Mouse (Mus musculus): ENCODE results near the gene Dzip3. TPM values are rescaled to one million over a fixed set of nuclear protein-coding genes. Genes with fewer than 3 reads are reported as not detected.

Dzip3 gene
- polyA plus RNA-seq, 1 experiment from 2014 or later, result 17.8 TPM

Other genes starting within 250 kb of the Dzip3 start
- gene Trat1, start 222.1 kb downstream of the Dzip3 start, polyA plus RNA-seq (2015; fragmentation: Nextera tagmentation; extraction: Ambion mirVana), result not detected in 2 replicates
- not detected in 2 replicates for gene Retnlb, start 177.3 kb downstream of the Dzip3 start, polyA plus RNA-seq (2015; fragmentation: Nextera tagmentation; extraction: Ambion mirVana)
- gene Retnla, start 151.6 kb downstream of the Dzip3 start, polyA plus RNA-seq (2015; fragmentation: Nextera tagmentation; extraction: Ambion mirVana), result not detected in 2 replicates
- not detected in 2 replicates for gene Retnlg, start 121.5 kb downstream of the Dzip3 start, polyA plus RNA-seq (2015; fragmentation: Nextera tagmentation; extraction: Ambion mirVana)
- 20.4 and 21.4 TPM in 2 replicates for gene Cip2a, start within 50 bp of the Dzip3 start, polyA plus RNA-seq (2015; fragmentation: Nextera tagmentation; extraction: Ambion mirVana)
- gene Myh15, start 63.3 kb upstream of the Dzip3 start, polyA plus RNA-seq (2015; fragmentation: Nextera tagmentation; extraction: Ambion mirVana), result 0.03 TPM in 1 of 2 replicates, not detected in the other

Measured in heart, embryonic 13.5 days (tissue).